Mouse (Mus musculus) liver, embryonic 11.5 days (tissue): ENCODE results near the gene Dnajc30. TPM values are rescaled to one million over a fixed set of nuclear protein-coding genes. Genes with fewer than 3 reads are reported as not detected.
"Not testable (repeated sequence)": the region's sequence is repeated elsewhere in the genome, so short reads cannot be mapped to it uniquely, and the experiment has no call there.

ENCODE experiments used
- ATAC-seq: fragments of 200-750 bp; cut with Nextera tagmentation; replicated peaks from 2 replicates; pipeline ENCODE4 v1.8.0; 2017; ENCODE audit warnings: moderate number of reproducible peaks, mild to moderate bottlenecking, moderate TSS enrichment, moderate library complexity; ENCODE audit not compliant: low FRiP score
- DNase-seq: peaks from one replicate; pipeline ENCODE4 v3.0.0-alpha.2; 2017; ENCODE audit warnings: low spot score
- H3K27ac ChIP-seq: fragments of 300-500 bp; sonication (generic); 2 replicates; pipeline ENCODE4 v1.5.1; 2014; ENCODE audit warnings: mild to moderate bottlenecking, low read depth, low read length, control low read depth
- H3K27me3 ChIP-seq: fragments of 300-500 bp; sonication (generic); replicated peaks from 2 replicates; pipeline ENCODE4 v1.6.1; 2014; ENCODE audit warnings: low read length, mixed read lengths; ENCODE audit not compliant: control insufficient read depth, insufficient read depth
- H3K36me3 ChIP-seq: fragments of 300-500 bp; sonication (generic); 2 replicates; pipeline ENCODE4 v1.6.1; 2014; ENCODE audit warnings: mild to moderate bottlenecking, low read length, moderate library complexity, mixed read lengths; ENCODE audit not compliant: control insufficient read depth, insufficient read depth
- H3K4me1 ChIP-seq: fragments of 300-500 bp; sonication (generic); replicated peaks from 2 replicates; pipeline ENCODE4 v1.6.1; 2014; ENCODE audit warnings: low read length, mixed read lengths; ENCODE audit not compliant: control insufficient read depth, insufficient read depth
- H3K4me2 ChIP-seq: fragments of 300-500 bp; sonication (generic); 2 replicates; pipeline ENCODE4 v1.6.1; 2014; ENCODE audit warnings: mild to moderate bottlenecking, control low read depth, moderate library complexity
- H3K4me3 ChIP-seq: fragments of 300-500 bp; sonication (generic); 2 replicates; pipeline ENCODE4 v1.5.1; 2014; ENCODE audit warnings: low read depth, low read length, control low read depth
- H3K9ac ChIP-seq: fragments of 300-500 bp; sonication (generic); 2 replicates; pipeline ENCODE4 v1.6.1; 2014; ENCODE audit warnings: low read depth, low read length, control low read depth
- H3K9me3 ChIP-seq: fragments of 300-500 bp; sonication (generic); 2 replicates; pipeline ENCODE4 v1.6.1; 2016; ENCODE audit warnings: low read length, inconsistent platforms, mixed read lengths; ENCODE audit not compliant: control insufficient read depth
- WGBS: fragments of 180-500 bp; shearing (Covaris S2); extraction: QIAGEN DNeasy Blood & Tissue Kit; methylation state at CpG from one replicate; pipeline ENCODE4 v1.1.7; 2014; 5-methylcytosine and 5-hydroxymethylcytosine counted together
- polyA plus RNA-seq: library from polyadenylated mRNA; unstranded; fragments of >200 nt; fragmentation: Nextera tagmentation; extraction: Ambion mirVana; gene quantifications from 2 replicates; pipeline ENCODE4 v1.2.1, GENCODE M21; 2014

The Dnajc30 gene
- polyA plus RNA-seq, 1 experiment from 2014 or later = 27.2 TPM

- H3K27me3 ChIP-seq = no peaks in the 10 kb centered on the region
- ATAC-seq (peak; percentile 80), DNase-seq (no peak)
- H3K27ac ChIP-seq = 0 out of 2 replicates have a peak overlapping the region, but pooled peaks have one; percentile 4
- peaks cover 31% of the 10 kb centered on the region for H3K4me1 ChIP-seq
- H3K9me3 ChIP-seq = no peaks in the 10 kb centered on the region
- H3K4me2 ChIP-seq = peak overlapping the region; percentile 62
- 33% methylated on average over 21 of the region's 21 CpGs for WGBS
- H3K36me3 ChIP-seq = peaks cover 3% of the 10 kb centered on the region; the same call in 1 of the 2 replicates
- peak overlapping the region; percentile 27; the same call in 1 of the 2 replicates for H3K9ac ChIP-seq
- peak overlapping the region; percentile 34 for H3K4me3 ChIP-seq
Observed at GRCm38 (mm10) chr5:135042105-135042788, 21.8 kb upstream of the Dnajc30 start.

- DNase-seq (no peak), ATAC-seq (no peak)
- Histone ChIP-seq H3K9ac (no peak overlapping the region), H3K27me3 (no peaks in the 10 kb centered on the region), H3K27ac (no peak overlapping the region), H3K36me3 (peaks cover 17% of the 10 kb centered on the region), H3K4me2 (no peak overlapping the region), H3K4me1 (peaks cover 27% of the 10 kb centered on the region), H3K4me3 (no peak overlapping the region), H3K9me3 (no peaks in the 10 kb centered on the region)
- WGBS = 87% methylated on average over 3 of the region's 3 CpGs
Observed at GRCm38 (mm10) chr5:135044575-135044974, 19.4 kb upstream of the Dnajc30 start.

- H3K27me3 ChIP-seq = no peaks in the 10 kb centered on the region
- DNase-seq (no peak), ATAC-seq (no peak)
- H3K27ac ChIP-seq = no peak overlapping the region
- H3K36me3 ChIP-seq = peaks cover 22% of the 10 kb centered on the region
- no peak overlapping the region for H3K9ac ChIP-seq
- 92% methylated on average over 5 of the region's 5 CpGs for WGBS
- no peaks in the 10 kb centered on the region for H3K9me3 ChIP-seq
- H3K4me3 ChIP-seq = no peak overlapping the region
- no peaks in the 10 kb centered on the region for H3K4me1 ChIP-seq
- no peak overlapping the region for H3K4me2 ChIP-seq
Observed at GRCm38 (mm10) chr5:135048539-135048938, 15.5 kb upstream of the Dnajc30 start.

GRCm38 (mm10) chr5:135049268-135049667 lies 14.7 kb upstream of the Dnajc30 start:
- not testable (repeated sequence) for H3K27me3 ChIP-seq, H3K4me1 ChIP-seq, H3K27ac ChIP-seq, H3K9me3 ChIP-seq, H3K4me3 ChIP-seq, ATAC-seq, DNase-seq, H3K9ac ChIP-seq, H3K4me2 ChIP-seq
- peaks cover 22% of the 10 kb centered on the region for H3K36me3 ChIP-seq
- 92% methylated on average over 6 of the region's 6 CpGs for WGBS

DNA sequence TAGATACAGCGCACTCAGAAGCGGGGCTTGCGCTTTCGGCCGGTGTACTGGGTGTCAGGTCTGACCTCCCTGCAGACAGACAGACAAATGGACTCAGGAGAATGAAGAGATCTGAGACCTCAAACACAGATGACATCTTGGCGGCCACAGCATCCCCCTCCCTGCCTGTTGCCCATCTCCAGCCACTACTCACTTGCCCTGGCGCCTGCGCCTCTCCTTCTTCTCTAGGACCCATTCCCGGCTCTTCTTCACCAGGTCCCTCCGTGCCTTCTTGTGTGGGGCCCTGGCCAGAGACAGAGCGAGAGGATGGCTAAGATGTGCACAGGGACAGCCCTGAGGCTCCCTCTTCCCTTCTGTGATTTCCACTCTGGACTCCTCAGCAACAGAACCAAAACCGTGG lies 10.6 kb upstream of the Dnajc30 start:
- no peaks in the 10 kb centered on the region for H3K4me1 ChIP-seq
- no peaks in the 10 kb centered on the region for H3K27me3 ChIP-seq
- no peak overlapping the region for H3K4me2 ChIP-seq
- H3K27ac ChIP-seq = no peak overlapping the region
- H3K9me3 ChIP-seq = no peaks in the 10 kb centered on the region
- H3K4me3 ChIP-seq = no peak overlapping the region
- H3K36me3 ChIP-seq = peaks cover 28% of the 10 kb centered on the region
- WGBS = 84% methylated on average over 12 of the region's 12 CpGs
- DNase-seq (no peak), ATAC-seq (no peak)
- H3K9ac ChIP-seq = no peak overlapping the region

DNA sequence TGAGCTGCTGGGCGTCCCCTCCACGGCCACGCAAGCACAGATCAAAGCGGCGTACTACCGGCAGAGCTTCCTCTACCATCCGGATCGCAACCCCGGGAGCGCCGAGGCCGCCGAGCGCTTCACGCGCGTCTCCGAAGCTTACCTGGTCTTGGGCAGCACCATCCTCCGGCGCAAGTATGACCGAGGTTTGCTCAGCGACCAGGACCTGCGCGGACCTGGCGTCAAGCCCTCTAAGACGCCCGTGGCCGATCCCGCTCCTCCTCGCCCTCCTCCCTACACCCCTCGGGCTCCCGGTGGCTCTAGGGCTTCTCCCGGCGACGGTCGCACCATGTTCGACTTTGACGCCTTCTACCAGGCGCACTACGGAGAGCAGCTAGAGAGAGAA lies 372 bp downstream of the Dnajc30 start:
- Histone ChIP-seq H3K4me3 (peak overlapping the region; percentile 76), H3K4me2 (peak overlapping the region; percentile 96), H3K9ac (peak overlapping the region; percentile 85), H3K27me3 (no peaks in the 10 kb centered on the region), H3K4me1 (peaks cover 7% of the 10 kb centered on the region), H3K9me3 (no peaks in the 10 kb centered on the region), H3K27ac (peak overlapping the region; percentile 54; the same call in 1 of the 2 replicates), H3K36me3 (peaks cover 29% of the 10 kb centered on the region)
- under 1% methylated on average over 40 of the region's 40 CpGs for WGBS
- ATAC-seq (peak; percentile 55), DNase-seq (no peak)

DNA sequence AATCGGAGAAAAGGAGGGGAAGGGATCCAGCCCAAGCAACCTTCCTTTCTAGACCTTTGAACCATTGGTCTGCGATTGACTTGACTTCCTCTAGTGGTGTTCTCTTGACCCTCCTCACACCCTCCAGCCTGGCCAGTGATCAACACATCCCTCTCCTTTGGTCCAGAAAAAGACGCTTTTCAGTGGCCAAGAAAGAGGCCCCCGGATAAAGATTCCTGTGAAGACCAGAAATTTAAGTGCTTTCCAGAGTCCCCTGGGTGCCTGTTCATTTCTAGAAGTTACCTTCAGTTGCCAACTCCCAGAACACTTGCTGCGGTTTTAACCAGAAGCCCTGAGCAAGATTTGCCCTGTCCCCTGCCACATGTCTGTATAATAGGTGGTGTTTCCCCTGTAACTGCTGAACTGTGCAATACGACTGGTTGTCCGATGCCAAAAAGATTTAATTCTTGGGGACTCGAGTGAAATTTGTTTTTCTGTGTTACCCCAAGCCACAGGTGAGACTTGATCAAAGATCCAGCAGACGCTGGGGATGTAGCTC lies 976 bp downstream of the Dnajc30 start, which contains the start of gene Bud23:
Gene Bud23, minus strand, starts transcription at position 51 of the 538 bp plus-strand sequence.
- WGBS = 66% methylated on average over 9 of the region's 9 CpGs
- Histone ChIP-seq H3K4me3 (peak within 1 kb of the TSS; percentile 76), H3K27ac (peak within 1 kb of the TSS; percentile 54; the same call in 1 of the 2 replicates), H3K4me2 (peak within 1 kb of the TSS; percentile 96), H3K9ac (peak within 1 kb of the TSS; percentile 85), H3K36me3 (peaks cover 24% of the 10 kb centered on the region)
- not testable (repeated sequence) for DNase-seq, H3K4me1 ChIP-seq, H3K27me3 ChIP-seq, ATAC-seq, H3K9me3 ChIP-seq

- Histone ChIP-seq H3K4me3 (0 out of 2 replicates have a peak overlapping the region, but pooled peaks have one; percentile 2), H3K27ac (no peak overlapping the region), H3K9ac (no peak overlapping the region), H3K27me3 (no peaks in the 10 kb centered on the region), H3K9me3 (no peaks in the 10 kb centered on the region), H3K4me2 (peak overlapping the region; percentile 96), H3K4me1 (peaks cover 10% of the 10 kb centered on the region), H3K36me3 (peaks cover 14% of the 10 kb centered on the region; the same call in 1 of the 2 replicates)
- 89% methylated on average over 3 of the region's 3 CpGs for WGBS
- ATAC-seq = no peak
- DNase-seq = no peak
Observed at GRCm38 (mm10) chr5:135066008-135066407, 2.0 kb downstream of the Dnajc30 start.
